Mouse (Mus musculus) hindbrain, embryonic 11.5 days (tissue): ENCODE data around the gene Cntnap5c. TPM values are rescaled to one million over a fixed set of nuclear protein-coding genes. Genes with fewer than 3 reads are reported as not detected.

ENCODE experiments used
- ATAC-seq: fragments of 200-750 bp; cut with Nextera tagmentation; 2 replicates; pipeline ENCODE4 v1.8.0; 2017; ENCODE audit warnings: mild to moderate bottlenecking, moderate TSS enrichment, moderate library complexity; ENCODE audit not compliant: low FRiP score
- DNase-seq: peaks from one replicate; pipeline ENCODE4 v3.0.0-alpha.2; 2015; ENCODE audit warnings: low spot score
- H3K27ac ChIP-seq: fragments of 300-500 bp; sonication (generic); 2 replicates; pipeline ENCODE4 v1.5.1; 2014; ENCODE audit warnings: mild to moderate bottlenecking, low read depth, low read length
- H3K27me3 ChIP-seq: fragments of 300-500 bp; sonication (generic); 2 replicates; pipeline ENCODE4 v1.6.1; 2014; ENCODE audit warnings: mild to moderate bottlenecking, low read length, moderate library complexity, mixed read lengths; ENCODE audit not compliant: control insufficient read depth, insufficient read depth
- H3K36me3 ChIP-seq: fragments of 300-500 bp; sonication (generic); 2 replicates; pipeline ENCODE4 v1.6.1; 2014; ENCODE audit warnings: mild to moderate bottlenecking, low read length, moderate library complexity, mixed read lengths; ENCODE audit not compliant: control insufficient read depth, insufficient read depth
- H3K4me1 ChIP-seq: fragments of 300-500 bp; sonication (generic); replicated peaks from 2 replicates; pipeline ENCODE4 v1.6.1; 2014; ENCODE audit warnings: low read length, mixed read lengths; ENCODE audit not compliant: control insufficient read depth, insufficient read depth
- H3K4me2 ChIP-seq: fragments of 300-500 bp; sonication (generic); replicated peaks from 2 replicates; pipeline ENCODE4 v1.6.1; 2014; ENCODE audit warnings: mild to moderate bottlenecking, low read depth, low read length
- H3K4me3 ChIP-seq: fragments of 300-500 bp; sonication (generic); 2 replicates; pipeline ENCODE4 v1.5.1; 2014; ENCODE audit warnings: low read depth, low read length
- H3K9ac ChIP-seq: fragments of 300-500 bp; sonication (generic); 2 replicates; pipeline ENCODE4 v1.6.1; 2014; ENCODE audit warnings: low read depth, low read length
- H3K9me3 ChIP-seq: fragments of 300-500 bp; sonication (generic); 2 replicates; pipeline ENCODE4 v1.6.1; 2016; ENCODE audit warnings: low read length; ENCODE audit not compliant: control insufficient read depth
- WGBS: fragments of 180-500 bp; shearing (Covaris S2); extraction: QIAGEN DNeasy Blood & Tissue Kit; methylation state at CpG from one replicate; pipeline ENCODE4 v1.1.7; 2014; 5-methylcytosine and 5-hydroxymethylcytosine counted together
- polyA plus RNA-seq: library from polyadenylated mRNA; unstranded; fragments of >200 nt; fragmentation: Nextera tagmentation; extraction: Ambion mirVana; gene quantifications from 2 replicates; pipeline ENCODE4 v1.2.1, GENCODE M21; 2014

Gene Cntnap5c
- polyA plus RNA-seq, 1 experiment from 2014 or later = not detected

GRCm38 (mm10) chr17:57988420-57988819 lies 219.1 kb downstream of the Cntnap5c start:
- Histone ChIP-seq H3K27ac (no peak overlapping the region), H3K27me3 (no peaks in the 10 kb centered on the region), H3K4me2 (no peak overlapping the region), H3K4me3 (no peak overlapping the region), H3K9me3 (no peaks in the 10 kb centered on the region), H3K36me3 (no peaks in the 10 kb centered on the region), H3K4me1 (no peaks in the 10 kb centered on the region), H3K9ac (no peak overlapping the region)
- ATAC-seq = no peak
- DNase-seq = peak; percentile 17
- 51% methylated on average over 2 of the region's 2 CpGs for WGBS

- Histone ChIP-seq H3K9me3 (no peaks in the 10 kb centered on the region), H3K4me2 (no peak overlapping the region), H3K27me3 (no peaks in the 10 kb centered on the region), H3K27ac (no peak overlapping the region), H3K4me3 (no peak overlapping the region), H3K36me3 (no peaks in the 10 kb centered on the region), H3K4me1 (no peaks in the 10 kb centered on the region), H3K9ac (no peak overlapping the region)
- WGBS = 42% methylated on average over 1 of the region's 1 CpGs
- DNase-seq (no peak), ATAC-seq (no peak)
These were observed 227.1 kb downstream of the Cntnap5c start for GRCm38 (mm10) chr17:57996461-57996860.

GRCm38 (mm10) chr17:57999080-57999479 lies 229.7 kb downstream of the Cntnap5c start:
- 88% methylated on average over 2 of the region's 2 CpGs for WGBS
- Histone ChIP-seq H3K9ac (no peak overlapping the region), H3K36me3 (no peaks in the 10 kb centered on the region), H3K4me2 (no peak overlapping the region), H3K4me1 (no peaks in the 10 kb centered on the region), H3K4me3 (no peak overlapping the region), H3K9me3 (no peaks in the 10 kb centered on the region), H3K27ac (no peak overlapping the region), H3K27me3 (no peaks in the 10 kb centered on the region)
- DNase-seq (no peak), ATAC-seq (no peak)

GRCm38 (mm10) chr17:58002845-58003244 lies 233.5 kb downstream of the Cntnap5c start:
- Histone ChIP-seq H3K4me3 (no peak overlapping the region), H3K4me2 (no peak overlapping the region), H3K9me3 (no peaks in the 10 kb centered on the region), H3K9ac (no peak overlapping the region), H3K36me3 (no peaks in the 10 kb centered on the region), H3K27me3 (no peaks in the 10 kb centered on the region), H3K4me1 (no peaks in the 10 kb centered on the region), H3K27ac (no peak overlapping the region)
- 90% methylated on average over 5 of the region's 5 CpGs for WGBS
- ATAC-seq (no peak), DNase-seq (no peak)

- H3K4me3 ChIP-seq = no peak overlapping the region
- H3K27me3 ChIP-seq = no peaks in the 10 kb centered on the region
- no peak overlapping the region for H3K9ac ChIP-seq
- H3K27ac ChIP-seq = no peak overlapping the region
- DNase-seq (no peak), ATAC-seq (no peak)
- 90% methylated on average over 1 of the region's 1 CpGs for WGBS
- no peaks in the 10 kb centered on the region for H3K4me1 ChIP-seq
- no peaks in the 10 kb centered on the region for H3K9me3 ChIP-seq
- no peaks in the 10 kb centered on the region for H3K36me3 ChIP-seq
- no peak overlapping the region for H3K4me2 ChIP-seq
These were observed 234.0 kb downstream of the Cntnap5c start for GRCm38 (mm10) chr17:58003322-58003721.

GRCm38 (mm10) chr17:58004491-58004890 lies 235.1 kb downstream of the Cntnap5c start:
- Histone ChIP-seq H3K4me2 (no peak overlapping the region), H3K36me3 (no peaks in the 10 kb centered on the region), H3K27me3 (no peaks in the 10 kb centered on the region), H3K4me1 (no peaks in the 10 kb centered on the region), H3K4me3 (no peak overlapping the region), H3K9me3 (no peaks in the 10 kb centered on the region), H3K9ac (no peak overlapping the region), H3K27ac (no peak overlapping the region)
- ATAC-seq (no peak), DNase-seq (no peak)
- WGBS = 87% methylated on average over 2 of the region's 2 CpGs

GRCm38 (mm10) chr17:58041178-58041577 lies 271.8 kb downstream of the Cntnap5c start:
- ATAC-seq = no peak
- H3K27ac ChIP-seq = no peak overlapping the region
- H3K9ac ChIP-seq = no peak overlapping the region
- H3K4me2 ChIP-seq = no peak overlapping the region
- H3K4me1 ChIP-seq = no peaks in the 10 kb centered on the region
- no peaks in the 10 kb centered on the region for H3K36me3 ChIP-seq
- H3K4me3 ChIP-seq = no peak overlapping the region
- no peaks in the 10 kb centered on the region for H3K9me3 ChIP-seq
- H3K27me3 ChIP-seq = no peaks in the 10 kb centered on the region
- 87% methylated on average over 2 of the region's 2 CpGs for WGBS
- no peak for DNase-seq

GRCm38 (mm10) chr17:58045149-58045548 lies 275.8 kb downstream of the Cntnap5c start:
- no peaks in the 10 kb centered on the region for H3K27me3 ChIP-seq
- DNase-seq = no peak
- H3K4me3 ChIP-seq = no peak overlapping the region
- no peaks in the 10 kb centered on the region for H3K36me3 ChIP-seq
- ATAC-seq = no peak
- no peak overlapping the region for H3K4me2 ChIP-seq
- H3K27ac ChIP-seq = no peak overlapping the region
- H3K9me3 ChIP-seq = no peaks in the 10 kb centered on the region
- H3K9ac ChIP-seq = no peak overlapping the region
- no peaks in the 10 kb centered on the region for H3K4me1 ChIP-seq

GRCm38 (mm10) chr17:58069912-58070311 lies 300.5 kb downstream of the Cntnap5c start:
- Histone ChIP-seq H3K4me1 (no peaks in the 10 kb centered on the region), H3K36me3 (no peaks in the 10 kb centered on the region), H3K27me3 (no peaks in the 10 kb centered on the region), H3K4me2 (no peak overlapping the region), H3K27ac (no peak overlapping the region), H3K9ac (no peak overlapping the region), H3K9me3 (no peaks in the 10 kb centered on the region), H3K4me3 (no peak overlapping the region)
- no peak for ATAC-seq
- 89% methylated on average over 7 of the region's 7 CpGs for WGBS
- DNase-seq = no peak
